Mouse (Mus musculus): ENCODE results near the gene Col6a4. TPM values are rescaled to one million over a fixed set of nuclear protein-coding genes. Genes with fewer than 3 reads are reported as not detected.

The Col6a4 gene
- total and polyA plus RNA-seq, 2 experiments, result not detected

DNA sequence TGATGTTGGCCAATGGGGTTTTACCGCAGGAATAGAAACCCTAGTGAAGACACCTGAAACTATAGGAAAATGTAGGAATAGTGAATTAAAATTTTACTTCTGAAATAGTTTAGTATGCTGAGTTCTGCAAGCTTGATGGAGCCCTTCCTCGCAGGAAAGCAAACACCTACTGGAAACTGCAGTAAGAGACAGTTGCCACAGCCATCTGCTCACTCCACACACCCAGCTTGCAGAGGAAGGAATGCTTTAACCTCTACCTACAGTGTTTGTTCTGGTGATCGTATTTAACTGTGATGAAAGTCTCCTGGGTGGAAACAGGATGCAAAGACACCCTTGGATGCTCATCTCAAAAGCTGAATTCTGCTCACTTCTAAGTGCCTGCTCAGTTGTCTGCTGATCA lies 149.0 kb downstream of the Col6a4 start:
- DNase-seq (ENCODE audit: extremely low read depth, low read depth, low spot score), result no peak
- H3K79me2 ChIP-seq (ENCODE audit: control insufficient read depth, insufficient read depth, low read length), result no peaks in the 10 kb centered on the region
- no peak overlapping the region for H3K27ac ChIP-seq (replicated peaks; ENCODE audit: insufficient read depth, low read depth, low read length)
- H3K27me3 ChIP-seq (ENCODE audit: control insufficient read depth, insufficient read depth, low read length), result no peaks in the 10 kb centered on the region
- no peaks in the 10 kb centered on the region for H3K4me1 ChIP-seq (ENCODE audit: control insufficient read depth, insufficient read depth, low read length)
- H3K36me3 ChIP-seq (ENCODE audit: control insufficient read depth, insufficient read depth, low read length), result no peaks in the 10 kb centered on the region
- TF ChIP-seq POLR2A (IDR thresholded peaks at IDR 0.05; ENCODE audit: extremely low read depth, insufficient read depth, low read length) (no peak), CTCF (IDR thresholded peaks at IDR 0.05; ENCODE audit: low read depth, low read length) (no peak)
- no peak overlapping the region for H3K4me3 ChIP-seq (ENCODE audit: insufficient read depth, low read depth, low read length)
- H3K9ac ChIP-seq (ENCODE audit: low read depth, low read length), result no peak overlapping the region
- WGBS, result 59% methylated on average over 3 of the region's 3 CpGs

Other genes with a start within 250 kb of the Col6a4 start
- gene Col6a5, start 136.1 kb downstream of the Col6a4 start, total RNA-seq (2014; rRNA removed), result 0.18 and 0.40 TPM in 2 replicates
- gene Col6a5, start 136.1 kb downstream of the Col6a4 start, polyA plus RNA-seq (2012; rRNA removed), result 0.05 and 0.12 TPM in 2 replicates
- 104 and 136 TPM in 2 replicates for gene Glyctk, start 61.4 kb upstream of the Col6a4 start, total RNA-seq (2014; rRNA removed)
- gene Glyctk, start 61.4 kb upstream of the Col6a4 start, polyA plus RNA-seq (2012; rRNA removed), result 308 and 315 TPM in 2 replicates
- 36.3 and 40.7 TPM in 2 replicates for gene Wdr82, start 74.1 kb upstream of the Col6a4 start, total RNA-seq (2014; rRNA removed)
- 23.6 and 25.9 TPM in 2 replicates for gene Wdr82, start 74.1 kb upstream of the Col6a4 start, polyA plus RNA-seq (2012; rRNA removed)
- gene Ppm1m, start 103.0 kb upstream of the Col6a4 start, total RNA-seq (2014; rRNA removed), result 12.4 and 13.7 TPM in 2 replicates
- 17.3 and 22.7 TPM in 2 replicates for gene Ppm1m, start 103.0 kb upstream of the Col6a4 start, polyA plus RNA-seq (2012; rRNA removed)
- gene Twf2, start 106.3 kb upstream of the Col6a4 start, total RNA-seq (2014; rRNA removed), result 4.9 and 6.2 TPM in 2 replicates
- 4.5 and 4.7 TPM in 2 replicates for gene Twf2, start 106.3 kb upstream of the Col6a4 start, polyA plus RNA-seq (2012; rRNA removed)
- 0.18 and 0.27 TPM in 2 replicates for gene Tlr9, start 125.8 kb upstream of the Col6a4 start, total RNA-seq (2014; rRNA removed)
- gene Tlr9, start 125.8 kb upstream of the Col6a4 start, polyA plus RNA-seq (2012; rRNA removed), result 0.37 and 0.61 TPM in 2 replicates
- 270 and 285 TPM in 2 replicates for gene Alas1, start 151.9 kb upstream of the Col6a4 start, total RNA-seq (2014; rRNA removed)
- gene Alas1, start 151.9 kb upstream of the Col6a4 start, polyA plus RNA-seq (2012; rRNA removed), result 530 and 649 TPM in 2 replicates
- 1.8 and 3.2 TPM in 2 replicates for gene Poc1a, start 184.3 kb upstream of the Col6a4 start, total RNA-seq (2014; rRNA removed)
- gene Poc1a, start 184.3 kb upstream of the Col6a4 start, polyA plus RNA-seq (2012; rRNA removed), result 3.1 and 3.9 TPM in 2 replicates

Measured in liver, adult 2 months (tissue).